In genomic region chr11:87698126-87698525, GRCm38 (mm10) we compare ENCODE assay signal across 22 mouse cellular contexts. TPM values are rescaled to one million over a fixed set of nuclear protein-coding genes. Genes with fewer than 3 reads are reported as not detected.
DNase-seq lines count a peak whose midpoint lies in the region; ATAC-seq and TF ChIP-seq lines count a peak whose summit lies in the region.
"Had no signal": no experiment of that assay in that cellular context is flagged by ENCODE, and none has a peak within 500 bp of the region (broad histone marks: within the 10 kb centered on the region; RNA-seq: fewer than 3 reads in every experiment).

No protein-coding gene starts in this region.

- no peak for ATAC-seq in lung, embryonic 14.5 days (ENCODE audit: insufficient read depth)
- ATAC-seq in lung, postnatal 0 days = peak; percentile 44; the same call in 1 of the 2 replicates
- ATAC-seq in stomach, embryonic 15.5 days (ENCODE audit: insufficient read depth, low FRiP score, low read depth) = no peak
- ATAC-seq in stomach, postnatal 0 days (ENCODE audit: low FRiP score, low TSS enrichment) = no peak
- ATAC-seq: forebrain, embryonic 13.5 days; forebrain, embryonic 15.5 days had no signal

- no peak for TF ChIP-seq CTCF in lung, embryonic 14.5 days (IDR thresholded peaks at IDR 0.05; ENCODE audit: low read depth)
- TF ChIP-seq CTCF in lung, postnatal 0 days (IDR thresholded peaks at IDR 0.05) = no peak
- TF ChIP-seq CTCF in stomach, postnatal 0 days (IDR thresholded peaks at IDR 0.05; ENCODE audit: low read depth) = no peak
- TF ChIP-seq CTCF in small intestine, adult 2 months (IDR thresholded peaks at IDR 0.05; ENCODE audit: extremely low read depth, insufficient read length, insufficient replicate concordance, low read depth, low read length) = no peak

- H3K36me3 ChIP-seq in lung, embryonic 14.5 days (ENCODE audit: insufficient read depth) = no peaks in the 10 kb centered on the region
- H3K36me3 ChIP-seq in lung, postnatal 0 days (ENCODE audit: insufficient read depth, low read length) = no peaks in the 10 kb centered on the region
- no peaks in the 10 kb centered on the region for H3K36me3 ChIP-seq in stomach, embryonic 15.5 days
- no peaks in the 10 kb centered on the region for H3K36me3 ChIP-seq in stomach, postnatal 0 days (ENCODE audit: control insufficient read depth, insufficient read depth, low read length)
- no peaks in the 10 kb centered on the region for H3K36me3 ChIP-seq in small intestine, adult 2 months (ENCODE audit: control insufficient read depth, insufficient read depth, low read length)
- H3K36me3 ChIP-seq: embryonic facial prominence, embryonic 10.5 days; embryonic facial prominence, embryonic 12.5 days; forebrain, embryonic 15.5 days had no signal

- no peaks in the 10 kb centered on the region for H3K9me3 ChIP-seq in lung, embryonic 14.5 days (ENCODE audit: low read depth, low read length)
- H3K9me3 ChIP-seq in lung, postnatal 0 days (ENCODE audit: low read length) = no peaks in the 10 kb centered on the region
- H3K9me3 ChIP-seq in stomach, embryonic 15.5 days = no peaks in the 10 kb centered on the region
- no peaks in the 10 kb centered on the region for H3K9me3 ChIP-seq in stomach, postnatal 0 days (ENCODE audit: control insufficient read depth, low read length)
- H3K9me3 ChIP-seq: embryonic facial prominence, embryonic 10.5 days; embryonic facial prominence, embryonic 12.5 days; forebrain, embryonic 13.5 days; forebrain, embryonic 15.5 days had no signal

- H3K4me1 ChIP-seq in lung, embryonic 14.5 days (ENCODE audit: insufficient read depth) = 0 out of 2 replicates have a peak, but pooled peaks cover 5% of the 10 kb centered on the region
- H3K4me1 ChIP-seq in lung, postnatal 0 days (ENCODE audit: insufficient read depth, low read depth, low read length) = no peaks in the 10 kb centered on the region; the same call in 1 of the 2 replicates
- no peaks in the 10 kb centered on the region; the same call in 1 of the 2 replicates for H3K4me1 ChIP-seq in stomach, embryonic 15.5 days
- H3K4me1 ChIP-seq in stomach, postnatal 0 days (replicated peaks; ENCODE audit: control insufficient read depth, insufficient read depth) = no peaks in the 10 kb centered on the region
- peaks cover 38% of the 10 kb centered on the region for H3K4me1 ChIP-seq in small intestine, adult 2 months (ENCODE audit: control insufficient read depth, insufficient read depth, insufficient read length, low read length)
- H3K4me1 ChIP-seq: embryonic facial prominence, embryonic 10.5 days; embryonic facial prominence, embryonic 12.5 days; forebrain, embryonic 13.5 days; forebrain, embryonic 15.5 days had no signal

- no peaks in the 10 kb centered on the region for H3K27me3 ChIP-seq in lung, embryonic 14.5 days (ENCODE audit: insufficient read depth, low read length)
- H3K27me3 ChIP-seq in lung, postnatal 0 days (replicated peaks; ENCODE audit: insufficient read depth, low read length) = no peaks in the 10 kb centered on the region
- no peaks in the 10 kb centered on the region for H3K27me3 ChIP-seq in stomach, embryonic 15.5 days (replicated peaks)
- H3K27me3 ChIP-seq in stomach, postnatal 0 days (ENCODE audit: control insufficient read depth, insufficient read depth, low read length) = no peaks in the 10 kb centered on the region
- no peaks in the 10 kb centered on the region for H3K27me3 ChIP-seq in small intestine, adult 2 months (ENCODE audit: control insufficient read depth, insufficient read depth, low read length)
- H3K27me3 ChIP-seq: embryonic facial prominence, embryonic 12.5 days; forebrain, embryonic 13.5 days; forebrain, embryonic 15.5 days had no signal

- no peak overlapping the region for H3K9ac ChIP-seq in lung, embryonic 14.5 days
- H3K9ac ChIP-seq in lung, postnatal 0 days (replicated peaks; ENCODE audit: low read depth) = no peak overlapping the region
- no peak overlapping the region for H3K9ac ChIP-seq in stomach, embryonic 15.5 days
- no peak overlapping the region for H3K9ac ChIP-seq in stomach, postnatal 0 days (ENCODE audit: low read length)
- H3K9ac ChIP-seq: embryonic facial prominence, embryonic 12.5 days; forebrain, embryonic 13.5 days; forebrain, embryonic 15.5 days had no signal

- no peak for TF ChIP-seq POLR2A in small intestine, adult 2 months (IDR thresholded peaks at IDR 0.05; ENCODE audit: low read depth, low read length)

- peak overlapping the region; percentile 67; the same call in 1 of the 2 replicates for H3K27ac ChIP-seq in lung, embryonic 14.5 days (ENCODE audit: low read depth)
- no peak overlapping the region for H3K27ac ChIP-seq in lung, postnatal 0 days (ENCODE audit: low read length)
- peak overlapping the region; percentile 60; the same call in 1 of the 2 replicates for H3K27ac ChIP-seq in stomach, embryonic 15.5 days
- no peak overlapping the region for H3K27ac ChIP-seq in stomach, postnatal 0 days (replicated peaks)
- peak overlapping the region; percentile 82 for H3K27ac ChIP-seq in small intestine, adult 2 months (ENCODE audit: insufficient read depth, low read depth, low read length)
- H3K27ac ChIP-seq: embryonic facial prominence, embryonic 10.5 days; embryonic facial prominence, embryonic 12.5 days; forebrain, embryonic 13.5 days; forebrain, embryonic 15.5 days had no signal

- WGBS in lung, embryonic 14.5 days = 71% methylated on average over 4 of the region's 4 CpGs
- WGBS in lung, postnatal 0 days = 53% methylated on average over 4 of the region's 4 CpGs
- WGBS in stomach, embryonic 15.5 days = 83% methylated on average over 4 of the region's 4 CpGs
- WGBS in stomach, postnatal 0 days = 71% methylated on average over 4 of the region's 4 CpGs
- 38% methylated on average over 4 of the region's 4 CpGs for WGBS in small intestine, adult 2 months

- H3K4me2 ChIP-seq in lung, embryonic 14.5 days = no peak overlapping the region
- no peak overlapping the region for H3K4me2 ChIP-seq in lung, postnatal 0 days (replicated peaks; ENCODE audit: low read depth, low read length)
- H3K4me2 ChIP-seq in stomach, embryonic 15.5 days = no peak overlapping the region
- H3K4me2 ChIP-seq in stomach, postnatal 0 days (replicated peaks; ENCODE audit: low read depth) = no peak overlapping the region
- H3K4me2 ChIP-seq: embryonic facial prominence, embryonic 12.5 days; forebrain, embryonic 13.5 days; forebrain, embryonic 15.5 days had no signal

- no peak for DNase-seq in lung, embryonic 14.5 days
- DNase-seq in lung, postnatal 14 days = no peak
- peak; percentile 55 for DNase-seq in lung, postnatal 0 days (ENCODE audit: low spot score)
- no peak for DNase-seq in lung, postnatal 10 days
- no peak for DNase-seq in stomach, postnatal 0 days (ENCODE audit: low spot score)
- DNase-seq in urinary bladder, postnatal 25 days (ENCODE audit: low spot score) = no peak
- DNase-seq: adrenal gland, adult 2 months; adrenal gland, postnatal 10 days; adrenal gland, postnatal 25 days; cerebellum, adult 11 months; cerebellum, adult 18-20 months; cerebellum, adult 8-10 months; cerebellum, adult 9-11 months; cerebellum, postnatal 14 days; cerebellum, postnatal 36 days had no signal

- no peak for TF ChIP-seq EP300 in lung, postnatal 0 days (IDR thresholded peaks at IDR 0.05)
- TF ChIP-seq EP300 in stomach, postnatal 0 days (optimal IDR thresholded peaks at IDR 0.05) = no peak

- no peak overlapping the region for H3K4me3 ChIP-seq in lung, embryonic 14.5 days (ENCODE audit: low read depth, low read length)
- H3K4me3 ChIP-seq in lung, postnatal 0 days (ENCODE audit: low read depth, low read length) = no peak overlapping the region
- H3K4me3 ChIP-seq in stomach, embryonic 15.5 days (replicated peaks) = no peak overlapping the region
- no peak overlapping the region for H3K4me3 ChIP-seq in stomach, postnatal 0 days (ENCODE audit: low read depth, low read length)
- no peak overlapping the region for H3K4me3 ChIP-seq in small intestine, adult 2 months (ENCODE audit: low read depth, low read length)
- H3K4me3 ChIP-seq: embryonic facial prominence, embryonic 10.5 days; embryonic facial prominence, embryonic 12.5 days; forebrain, embryonic 13.5 days; forebrain, embryonic 15.5 days had no signal

RNA-seq across cellular contexts. Expression of gene Rnf43, which starts 35.6 kb away (rescaled TPM):
- 18.0 and 21.5 TPM in 2 replicates for polyA plus RNA-seq in lung, embryonic 14.5 days (2014; fragmentation: Nextera tagmentation; extraction: Ambion mirVana)
- 4.6 and 6.6 TPM in 2 replicates for polyA plus RNA-seq in lung, postnatal 0 days (2015; fragmentation: Nextera tagmentation; extraction: Ambion mirVana)
- polyA plus RNA-seq in stomach, embryonic 15.5 days (2015; fragmentation: Nextera tagmentation; extraction: Ambion mirVana) = 14.0 and 14.5 TPM in 2 replicates
- 6.6 and 7.4 TPM in 2 replicates for polyA plus RNA-seq in stomach, postnatal 0 days (2015; fragmentation: Nextera tagmentation; extraction: Ambion mirVana)
- 16.3 and 19.6 TPM in 2 replicates for polyA plus RNA-seq in small intestine, adult 2 months (2012; rRNA removed)
- polyA plus RNA-seq: C2C12 had no signal

RNA-seq across cellular contexts. Expression of gene Supt4a, which starts 39.2 kb away (rescaled TPM):
- polyA plus RNA-seq in lung, embryonic 14.5 days (2014; fragmentation: Nextera tagmentation; extraction: Ambion mirVana) = 145 and 146 TPM in 2 replicates
- polyA plus RNA-seq in lung, postnatal 0 days (2015; fragmentation: Nextera tagmentation; extraction: Ambion mirVana) = 155 and 166 TPM in 2 replicates
- 118 and 127 TPM in 2 replicates for polyA plus RNA-seq in stomach, embryonic 15.5 days (2015; fragmentation: Nextera tagmentation; extraction: Ambion mirVana)
- 119 and 121 TPM in 2 replicates for polyA plus RNA-seq in stomach, postnatal 0 days (2015; fragmentation: Nextera tagmentation; extraction: Ambion mirVana)
- 21.5 and 43.3 TPM in 2 replicates for polyA plus RNA-seq in small intestine, adult 2 months (2012; rRNA removed)

Comparison
In these comparisons a context has a peak if more than half of its experiments do, and no peak if none do; other contexts are left out.
1. H3K27ac ChIP-seq: peak in lung, embryonic 14.5 days (single experiment), stomach, embryonic 15.5 days (single experiment) and small intestine, adult 2 months (single experiment); none in lung, postnatal 0 days (single experiment) and stomach, postnatal 0 days (single experiment).